Mouse (Mus musculus) olfactory bulb, adult 2 months (tissue): Measurements from ENCODE around the gene Pnpo. TPM values are rescaled to one million over a fixed set of nuclear protein-coding genes. Genes with fewer than 3 reads are reported as not detected.
A peak's percentile ranks its signal among the peaks of the same experiment; 100 is the strongest.

Source experiments
- H3K27ac ChIP-seq: fragments of 200-500 bp; 2 replicates; pipeline ENCODE4 v1.5.1; 2012; ENCODE audit warnings: low read depth, low read length; ENCODE audit not compliant: insufficient read depth
- H3K4me1 ChIP-seq: fragments of 200-500 bp; 2 replicates; pipeline ENCODE4 v1.6.1; 2012; ENCODE audit warnings: low read length; ENCODE audit not compliant: control insufficient read depth, insufficient read depth
- H3K4me3 ChIP-seq: fragments of 200-500 bp; 2 replicates; pipeline ENCODE4 v1.5.1; 2012; ENCODE audit warnings: mild to moderate bottlenecking, low read depth, low read length, moderate library complexity; ENCODE audit not compliant: insufficient read depth
- CTCF ChIP-seq: fragments of 200-500 bp; IDR thresholded peaks from 2 replicates; pipeline ENCODE4 v1.5.1; 2012; ENCODE audit warnings: low read depth, mild to moderate bottlenecking, low read length, moderate library complexity; ENCODE audit not compliant: insufficient read depth
- POLR2A ChIP-seq: fragments of 200-500 bp; IDR thresholded peaks from 2 replicates; pipeline ENCODE4 v1.6.1; 2012; ENCODE audit warnings: mild to moderate bottlenecking, low read depth, low read length, moderate library complexity; ENCODE audit not compliant: insufficient read depth
- WGBS: fragments of 180-500 bp; shearing (Covaris S2); methylation state at CpG from one replicate; pipeline ENCODE4 v1.1.7; 2018; 5-methylcytosine and 5-hydroxymethylcytosine counted together
- polyA plus RNA-seq: library from polyadenylated mRNA; stranded (reverse); fragments of >200 nt; gene quantifications from 2 replicates; pipeline ENCODE4 v1.2.4, GENCODE M21; 2012; ENCODE audit warnings: low replicate concordance; ENCODE audit not compliant: missing spikeins, insufficient read depth, insufficient read length

Pnpo gene
- polyA plus RNA-seq, 1 experiment: not detected

DNA sequence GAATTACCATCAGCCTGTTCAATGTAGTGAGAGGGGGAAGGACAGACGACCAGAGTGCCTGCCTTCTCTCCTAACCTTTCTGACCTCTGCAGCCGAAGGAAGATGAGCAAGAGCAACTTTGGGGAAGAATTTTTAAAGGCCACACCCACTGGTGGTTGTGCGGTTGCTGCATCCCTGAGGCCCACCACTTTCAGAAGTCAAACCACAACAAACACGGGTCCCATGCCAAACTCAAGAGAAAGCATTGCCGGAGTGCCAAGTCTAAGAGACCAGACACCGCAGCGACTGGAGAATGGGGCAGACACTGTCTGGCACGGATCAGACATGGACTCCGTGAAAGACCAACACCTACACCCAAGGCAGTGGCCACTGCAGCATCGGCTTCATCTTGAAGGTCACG is 18.9 kb downstream of the Pnpo start:
- TF ChIP-seq CTCF: no peak
- no peak for TF ChIP-seq POLR2A
- H3K4me1 ChIP-seq: no peaks in the 10 kb centered on the region
- no peak overlapping the region for H3K4me3 ChIP-seq
- H3K27ac ChIP-seq: no peak overlapping the region
- WGBS: 88% methylated on average over 11 of the region's 11 CpGs

DNA sequence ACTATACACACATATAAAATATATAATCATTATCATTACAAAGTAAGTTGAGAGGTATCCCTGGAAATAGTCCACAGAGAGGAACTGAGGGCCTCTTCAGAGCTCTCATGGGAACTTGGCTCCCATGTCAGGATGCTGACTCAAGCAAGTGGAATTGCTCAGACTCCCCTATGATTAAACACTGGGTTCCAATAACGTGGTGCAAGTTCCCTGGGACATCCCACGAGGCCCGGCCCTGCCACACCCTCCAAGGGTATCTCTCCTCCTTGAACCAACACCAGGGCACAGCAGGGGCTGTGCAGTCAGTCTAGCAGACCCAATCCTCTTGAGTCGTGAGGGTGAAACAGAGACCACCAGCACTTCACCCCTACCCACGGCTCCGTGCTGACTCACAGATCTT is 24.8 kb downstream of the Pnpo start:
- WGBS: 62% methylated on average over 6 of the region's 6 CpGs
- Histone ChIP-seq H3K4me3 (no peak overlapping the region), H3K4me1 (no peaks in the 10 kb centered on the region), H3K27ac (no peak overlapping the region)
- TF ChIP-seq POLR2A: no peak
- no peak for TF ChIP-seq CTCF

DNA sequence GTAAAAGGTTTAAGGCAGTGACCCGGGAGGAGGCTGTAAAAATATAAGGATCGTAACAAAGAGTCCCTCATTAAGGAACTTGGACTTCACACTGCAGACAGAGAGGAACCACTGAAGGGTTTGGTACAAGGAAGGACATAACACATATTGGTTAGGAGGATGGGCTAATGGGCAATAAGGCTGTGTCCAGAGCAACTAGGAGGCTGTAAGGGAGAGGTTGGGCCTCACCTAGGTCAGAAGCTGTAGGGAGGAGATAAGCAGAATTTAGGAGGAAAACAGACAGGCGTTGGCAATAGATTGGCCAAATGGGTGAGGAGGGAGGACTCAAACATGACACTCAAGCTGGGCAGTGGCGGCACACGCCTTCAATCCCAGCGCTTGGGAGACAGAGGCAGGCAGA is 26.4 kb downstream of the Pnpo start:
- TF ChIP-seq CTCF (no peak), POLR2A (no peak)
- Histone ChIP-seq H3K4me3 (no peak overlapping the region), H3K4me1 (no peaks in the 10 kb centered on the region), H3K27ac (no peak overlapping the region)
- WGBS: 92% methylated on average over 6 of the region's 6 CpGs

- Histone ChIP-seq H3K27ac (no peak overlapping the region), H3K4me3 (no peak overlapping the region; the same call in 1 of the 2 replicates), H3K4me1 (no peaks in the 10 kb centered on the region)
- 29% methylated on average over 13 of the region's 13 CpGs for WGBS
- TF ChIP-seq CTCF (no peak), POLR2A (no peak)
Measured at GRCm38 (mm10) chr11:96916885-96917396, 26.8 kb downstream of the Pnpo start.

DNA sequence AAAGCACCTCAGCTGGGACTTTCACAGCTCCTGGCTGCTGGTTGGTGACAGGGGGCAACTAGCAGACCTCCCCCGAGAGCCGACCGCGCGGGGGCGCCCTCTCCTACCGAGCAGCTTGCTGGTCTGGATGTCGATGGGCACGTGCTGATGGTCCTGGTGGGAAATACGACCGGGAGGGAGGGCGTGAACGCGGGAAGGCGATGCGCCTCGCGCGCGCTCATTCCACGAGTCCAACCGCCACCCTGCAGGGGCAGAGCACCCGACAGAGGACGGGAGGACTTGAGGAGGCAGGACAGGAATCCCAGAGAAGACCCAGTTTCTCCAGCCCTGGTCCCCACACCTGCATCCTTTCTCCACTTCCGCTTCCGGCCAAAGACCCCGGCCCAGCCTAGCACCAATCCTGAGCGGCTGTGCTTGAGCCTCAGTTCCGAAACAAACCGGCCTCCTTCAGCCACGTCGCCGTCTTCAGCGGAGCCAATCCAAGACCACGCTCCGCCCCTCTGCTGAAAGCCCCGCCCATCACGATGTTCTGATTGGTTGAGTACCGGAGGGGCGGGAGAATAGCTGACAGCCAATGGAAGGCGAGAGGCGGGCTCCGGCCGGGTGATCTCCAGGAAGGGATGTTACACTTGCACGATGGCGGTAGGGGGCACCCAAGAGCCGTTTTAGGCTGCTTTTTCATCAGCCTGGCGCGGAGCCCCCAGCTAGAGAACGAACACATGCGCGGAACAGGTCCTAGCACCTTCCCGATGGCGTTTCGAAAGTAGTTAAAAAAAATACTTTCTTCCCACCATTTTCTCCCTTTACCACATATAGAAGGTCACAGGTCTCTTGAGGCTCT is 27.5 kb downstream of the Pnpo start, which contains the start of gene Cdk5rap3:
TSS of gene Cdk5rap3 (minus strand) at position 453 of the 841 bp plus-strand sequence.
- TF ChIP-seq POLR2A (0 out of 2 replicates have a peak, but pooled peaks have one; percentile 29), CTCF (peak; percentile 65; the same call in 1 of the 2 replicates)
- WGBS: under 1% methylated on average over 55 of the region's 55 CpGs
- H3K4me1 ChIP-seq: no peaks in the 10 kb centered on the region

DNA sequence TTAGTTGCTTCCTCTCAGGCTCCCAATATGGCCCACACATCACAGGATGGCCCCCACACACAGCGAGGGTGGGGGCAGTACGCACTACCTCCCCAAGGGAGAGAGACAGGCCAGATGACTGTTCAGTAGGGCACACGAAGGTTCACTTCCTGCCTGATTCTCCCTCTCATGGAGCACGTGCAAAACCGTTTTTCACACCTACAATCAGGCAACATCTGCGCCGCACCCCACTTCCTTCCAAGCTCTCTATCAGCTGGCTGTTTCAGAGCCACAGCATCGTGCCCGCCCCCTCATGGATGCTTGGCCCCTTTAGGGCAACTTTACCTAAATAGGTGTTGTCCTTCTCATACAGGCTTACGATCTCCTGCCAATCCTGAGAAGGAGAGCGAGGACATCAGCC is 31.1 kb downstream of the Pnpo start:
- no peaks in the 10 kb centered on the region for H3K4me1 ChIP-seq
- no peak overlapping the region for H3K27ac ChIP-seq
- TF ChIP-seq POLR2A (no peak), CTCF (no peak)
- WGBS: 85% methylated on average over 11 of the region's 11 CpGs
- H3K4me3 ChIP-seq: no peak overlapping the region

More for the DNA sequence above, 27.5 kb downstream of the Pnpo start, which contains the start of gene Cdk5rap3:
- peak within 1 kb of the TSS; percentile 69 for H3K4me3 ChIP-seq
- H3K27ac ChIP-seq: no peak within 1 kb of the TSS

DNA sequence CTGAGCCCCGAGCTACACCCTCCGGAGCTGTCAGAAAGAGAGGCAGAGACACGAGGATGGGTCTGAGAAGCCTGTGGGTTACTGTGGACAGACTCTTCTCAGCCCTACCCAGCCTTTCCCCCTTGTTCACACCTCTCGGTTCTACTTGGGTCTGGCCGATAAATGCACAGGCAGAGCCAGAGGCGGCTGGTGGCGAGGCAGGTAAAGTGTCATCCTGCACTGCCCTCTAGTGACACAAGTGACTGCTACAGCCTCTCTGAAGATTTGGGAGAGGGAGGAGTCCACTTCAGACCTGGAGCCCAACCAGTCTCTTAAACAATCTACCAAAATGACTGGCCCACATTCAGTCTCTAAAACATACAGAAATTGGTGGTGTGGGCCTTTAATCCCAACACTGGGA is 33.8 kb downstream of the Pnpo start:
- no peak overlapping the region for H3K4me3 ChIP-seq
- WGBS: 25% methylated on average over 7 of the region's 7 CpGs
- no peak overlapping the region for H3K27ac ChIP-seq
- TF ChIP-seq CTCF (peak; percentile 79), POLR2A (no peak)
- 0 out of 2 replicates have a peak, but pooled peaks cover 6% of the 10 kb centered on the region for H3K4me1 ChIP-seq

DNA sequence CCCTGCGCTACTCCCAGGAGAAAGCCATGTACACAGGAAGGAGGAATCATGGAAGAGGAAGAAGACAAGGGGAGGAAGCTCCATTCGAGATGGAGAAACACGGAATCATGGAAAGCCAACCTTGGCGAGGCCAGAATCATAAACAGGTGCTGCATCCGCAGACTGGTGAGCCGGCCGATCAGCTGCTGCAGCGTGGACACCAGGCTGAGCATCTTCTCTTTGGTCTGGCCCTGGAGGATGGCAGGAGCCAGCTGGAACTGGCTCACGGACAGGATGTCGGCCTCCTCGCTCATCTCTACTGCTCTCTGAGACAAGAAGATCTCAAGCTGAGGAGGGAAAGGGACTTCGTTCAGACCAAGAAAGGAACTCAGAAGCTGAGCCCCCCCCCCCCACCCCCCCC is 35.2 kb downstream of the Pnpo start:
- TF ChIP-seq CTCF (no peak), POLR2A (no peak)
- WGBS: 97% methylated on average over 12 of the region's 12 CpGs

More for the DNA sequence above, 35.2 kb downstream of the Pnpo start:
- Histone ChIP-seq H3K27ac (no peak overlapping the region), H3K4me3 (no peak overlapping the region), H3K4me1 (0 out of 2 replicates have a peak, but pooled peaks cover 6% of the 10 kb centered on the region)
